Mouse (Mus musculus) thymus, adult 18-20 months (tissue): Measurements from ENCODE around the gene Col6a2.

ENCODE experiments used
- DNase-seq, 2 experiments: peaks; one replicate each; pipeline ENCODE4 v3.0.0; 2022; ENCODE audit warnings: mixed read lengths in 2 of 2

Col6a2 gene

DNA sequence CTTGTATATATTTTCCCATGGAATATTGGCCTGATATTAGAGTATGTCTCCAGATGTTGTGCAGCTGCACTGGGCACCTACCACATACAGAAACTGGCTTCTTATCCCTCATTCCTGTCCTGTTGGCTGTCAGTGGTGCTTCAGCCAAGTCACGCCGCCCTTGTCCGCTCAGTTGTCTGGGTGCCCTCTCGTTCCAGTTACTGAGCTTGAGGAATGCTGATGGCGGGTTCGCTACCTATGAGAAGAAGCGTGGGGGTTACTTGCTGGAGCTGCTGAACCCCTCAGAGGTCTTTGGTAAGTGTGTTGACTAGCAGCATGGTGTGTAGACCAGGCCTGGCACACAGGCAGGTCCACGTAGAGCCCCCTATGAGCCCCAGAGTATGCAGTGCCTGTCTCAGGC is 76.9 kb downstream of the Col6a2 start:
- DNase-seq: no peak
